Mouse (Mus musculus): ENCODE measurements around the gene Fosb.

GRCm38 (mm10) chr7:19257390-19258022 lies 52.3 kb downstream of the Fosb start:
- no peak for TF ChIP-seq POLR2A (IDR thresholded peaks at IDR 0.05; ENCODE audit: insufficient read depth, low read depth, low read length)
- no peak for TF ChIP-seq CTCF (IDR thresholded peaks at IDR 0.05; ENCODE audit: insufficient read depth, low read depth, low read length)

Data from olfactory bulb, adult 2 months (tissue).